Mouse (Mus musculus): ENCODE data around the gene Col6a5.
"Not testable (repeated sequence)": the region's sequence is repeated elsewhere in the genome, so short reads cannot be mapped to it uniquely, and the experiment has no call there.

Col6a5 gene

GRCm38 (mm10) chr9:105910166-105910565 is 50.3 kb downstream of the Col6a5 start:
- no peak for DNase-seq (ENCODE audit: low read depth, low spot score)

- no peak for DNase-seq (ENCODE audit: low read depth, low spot score)
Measured at GRCm38 (mm10) chr9:105909352-105909751, 51.1 kb downstream of the Col6a5 start.

GRCm38 (mm10) chr9:105907411-105907810 is 53.0 kb downstream of the Col6a5 start:
- DNase-seq (ENCODE audit: low read depth, low spot score), result no peak

- no peak for DNase-seq (ENCODE audit: low read depth, low spot score)
Measured at GRCm38 (mm10) chr9:105887521-105887920, 72.9 kb downstream of the Col6a5 start.

GRCm38 (mm10) chr9:105884656-105885430 is 75.6 kb downstream of the Col6a5 start:
- DNase-seq (ENCODE audit: low read depth, low spot score), result no peak

- no peak for DNase-seq (ENCODE audit: low read depth, low spot score)
Measured at GRCm38 (mm10) chr9:105880743-105881142, 79.7 kb downstream of the Col6a5 start.

- no peak for DNase-seq (ENCODE audit: low read depth, low spot score)
Measured at GRCm38 (mm10) chr9:105878365-105879108, 81.9 kb downstream of the Col6a5 start.

- DNase-seq (ENCODE audit: low read depth, low spot score), result no peak
Measured at GRCm38 (mm10) chr9:105876124-105876523, 84.3 kb downstream of the Col6a5 start.

- DNase-seq (ENCODE audit: low read depth, low spot score), result no peak
Measured at GRCm38 (mm10) chr9:105871643-105872042, 88.8 kb downstream of the Col6a5 start.

GRCm38 (mm10) chr9:105857773-105858172 is 102.7 kb downstream of the Col6a5 start:
- peak; percentile 61 for DNase-seq (ENCODE audit: low read depth, low spot score)

- DNase-seq (ENCODE audit: low read depth, low spot score), result no peak
Measured at GRCm38 (mm10) chr9:105852778-105853065, 107.7 kb downstream of the Col6a5 start.

- no peak for DNase-seq (ENCODE audit: low read depth, low spot score)
Measured at GRCm38 (mm10) chr9:105852015-105852777, 108.2 kb downstream of the Col6a5 start.

- no peak for DNase-seq (ENCODE audit: low read depth, low spot score)
Measured at GRCm38 (mm10) chr9:105851011-105851410, 109.4 kb downstream of the Col6a5 start.

GRCm38 (mm10) chr9:105848396-105848795 is 112.0 kb downstream of the Col6a5 start:
- no peak for DNase-seq (ENCODE audit: low read depth, low spot score)

- DNase-seq (ENCODE audit: low read depth, low spot score), result no peak
Measured at GRCm38 (mm10) chr9:105847261-105847660, 113.2 kb downstream of the Col6a5 start.

- not testable (repeated sequence) for DNase-seq (ENCODE audit: low read depth, low spot score)
Measured at GRCm38 (mm10) chr9:105841386-105841785, 119.1 kb downstream of the Col6a5 start.

GRCm38 (mm10) chr9:105839147-105839515 is 121.3 kb downstream of the Col6a5 start:
- DNase-seq (ENCODE audit: low read depth, low spot score), result no peak

GRCm38 (mm10) chr9:105838396-105839146 is 121.9 kb downstream of the Col6a5 start:
- no peak for DNase-seq (ENCODE audit: low read depth, low spot score)

GRCm38 (mm10) chr9:105835587-105835986 is 124.9 kb downstream of the Col6a5 start:
- no peak for DNase-seq (ENCODE audit: low read depth, low spot score)

- DNase-seq (ENCODE audit: low read depth, low spot score), result no peak
Measured at GRCm38 (mm10) chr9:105834799-105835198, 125.6 kb downstream of the Col6a5 start.

- DNase-seq (ENCODE audit: low read depth, low spot score), result no peak
Measured at GRCm38 (mm10) chr9:105831291-105831690, 129.2 kb downstream of the Col6a5 start.
